24 mouse cellular contexts compared by ENCODE assay signal in the genomic region with DNA sequence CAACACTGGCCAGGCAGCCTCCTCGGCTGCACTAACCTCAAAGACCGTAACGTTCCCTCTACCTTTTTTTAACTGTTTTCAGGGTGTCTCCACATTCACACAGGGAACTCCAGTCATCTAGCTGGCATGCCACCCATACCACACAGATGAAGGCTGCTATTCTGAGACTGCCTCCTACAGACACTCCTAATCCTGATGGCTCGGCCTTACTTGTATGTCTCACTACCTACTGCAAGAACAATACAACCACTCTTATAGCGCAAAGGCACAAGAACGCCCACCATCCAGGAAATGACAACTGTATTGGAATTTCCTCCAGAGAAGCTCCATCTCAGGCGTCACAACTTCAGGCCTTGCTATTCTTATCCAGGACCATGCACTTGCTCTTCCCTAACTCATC. TPM values are rescaled to one million over a fixed set of nuclear protein-coding genes. Genes with fewer than 3 reads are reported as not detected.
DNase-seq lines count a peak whose midpoint lies in the region; ATAC-seq and TF ChIP-seq lines count a peak whose summit lies in the region.
"Had no signal": no experiment of that assay in that cellular context is flagged by ENCODE, and none has a peak within 500 bp of the region (broad histone marks: within the 10 kb centered on the region; RNA-seq: fewer than 3 reads in every experiment).

No protein-coding gene starts in this region.

- TF ChIP-seq CTCF in left cerebral cortex, adult 2 months (IDR thresholded peaks at IDR 0.05) = no peak

- DNase-seq in left cerebral cortex, adult 18-20 months (ENCODE audit: low spot score in 2 of 2) = peak; percentile 51 to 66
- no peak for DNase-seq in left cerebral cortex, postnatal 4 days
- peak; percentile 29 to 61 for DNase-seq in left cerebral cortex, adult 2 months (ENCODE audit: extremely low spot score in 1 of 2, low spot score in 2 of 2)
- peak; percentile 61 for DNase-seq in right cerebral cortex, postnatal 25 days
- no peak for DNase-seq in cerebellum, adult 8-10 months
- DNase-seq in lung, postnatal 14 days = no peak
- DNase-seq: B cell, adult 2 months; cerebellum, adult 18-20 months; gastrocnemius, postnatal 36 days; heart, postnatal 36 days; kidney, adult 11 months; kidney, postnatal 36 days; liver, postnatal 0 days; thymus, postnatal 14 days had no signal

- no peak overlapping the region for H3K4me3 ChIP-seq in left cerebral cortex, adult 2 months
- H3K4me3 ChIP-seq: embryonic facial prominence, embryonic 10.5 days; forebrain, embryonic 15.5 days; heart, embryonic 15.5 days; hindbrain, embryonic 13.5 days; kidney, embryonic 15.5 days; limb, embryonic 12.5 days; midbrain, embryonic 12.5 days; neural tube, embryonic 15.5 days had no signal

- no peak overlapping the region for H3K27ac ChIP-seq in left cerebral cortex, adult 2 months
- H3K27ac ChIP-seq: embryonic facial prominence, embryonic 10.5 days; forebrain, embryonic 15.5 days; heart, embryonic 15.5 days; hindbrain, embryonic 13.5 days; kidney, embryonic 15.5 days; limb, embryonic 12.5 days; midbrain, embryonic 12.5 days; neural tube, embryonic 15.5 days had no signal

- intact Hi-C loops in left cerebral cortex, postnatal 4 days (cut with DNase I) = no loop called here
- intact Hi-C loops in left cerebral cortex, adult 2 months (cut with DNase I) = loop anchor here (2.0 to 5.0 kb wide), 2 partner anchors 27 to 38 kb away; no protein-coding TSS in a partner anchor

- peak; percentile 96 for ATAC-seq in frontal cortex, adult (ENCODE audit: low TSS enrichment)
- ATAC-seq: forebrain, embryonic 15.5 days; liver, postnatal 0 days; Patski had no signal

RNA-seq across cellular contexts. Expression of gene Osbpl3, which starts 15.8 kb away (rescaled TPM):
- total RNA-seq in left cerebral cortex, adult 18-20 months (2021) = 10 to 100 TPM; 42.6 to 44.3 TPM
- 10 to 100 TPM; 22.4 to 25.3 TPM for total RNA-seq in left cerebral cortex, postnatal 4 days (2021)
- total RNA-seq in left cerebral cortex, adult 2 months (2021) = 10 to 100 TPM; 45.5 to 56.0 TPM

Comparison
In these comparisons a context has a peak if more than half of its experiments do, and no peak if none do; other contexts are left out.
1. DNase-seq: peak in left cerebral cortex, adult 18-20 months (2 of 2), left cerebral cortex, adult 2 months (2 of 2) and right cerebral cortex, postnatal 25 days (single experiment); none in left cerebral cortex, postnatal 4 days (single experiment), cerebellum, adult 8-10 months (single experiment) and lung, postnatal 14 days (single experiment).